Mouse (Mus musculus) midbrain, embryonic 10.5 days (tissue): ENCODE measurements around the gene Nav3. TPM values are rescaled to one million over a fixed set of nuclear protein-coding genes. Genes with fewer than 3 reads are reported as not detected.

Source experiments
- DNase-seq: peaks from one replicate; pipeline ENCODE4 v3.0.0-alpha.2; 2017; ENCODE audit warnings: low spot score
- H3K27ac ChIP-seq: fragments of 300-500 bp; sonication (generic); replicated peaks from 2 replicates; pipeline ENCODE4 v1.5.1; 2016; ENCODE audit warnings: mild to moderate bottlenecking
- H3K27me3 ChIP-seq: fragments of 300-500 bp; sonication (generic); 2 replicates; pipeline ENCODE4 v1.6.1; 2016; ENCODE audit warnings: low read depth, mild to moderate bottlenecking; ENCODE audit not compliant: poor library complexity, severe bottlenecking
- H3K36me3 ChIP-seq: fragments of 300-500 bp; sonication (generic); 2 replicates; pipeline ENCODE4 v1.6.1; 2016; ENCODE audit warnings: mild to moderate bottlenecking, moderate library complexity
- H3K4me1 ChIP-seq: fragments of 300-500 bp; sonication (generic); 2 replicates; pipeline ENCODE4 v1.6.1; 2016
- H3K4me3 ChIP-seq: fragments of 300-500 bp; sonication (generic); 2 replicates; pipeline ENCODE4 v1.5.1; 2016; ENCODE audit warnings: mild to moderate bottlenecking, moderate library complexity
- H3K9me3 ChIP-seq: fragments of 300-500 bp; sonication (generic); replicated peaks from 2 replicates; pipeline ENCODE4 v1.6.1; 2016; ENCODE audit warnings: mild to moderate bottlenecking
- WGBS: fragments of 180-500 bp; shearing (Covaris S2); methylation state at CpG from one replicate; pipeline ENCODE4 v1.1.7; 2016; 5-methylcytosine and 5-hydroxymethylcytosine counted together
- polyA plus RNA-seq: library from polyadenylated mRNA; unstranded; fragments of >200 nt; fragmentation: Nextera tagmentation; extraction: Ambion mirVana; gene quantifications from 2 replicates; pipeline ENCODE4 v1.2.1, GENCODE M21; 2016

The Nav3 gene
- polyA plus RNA-seq, 1 experiment from 2014 or later: 3.4 TPM

DNA sequence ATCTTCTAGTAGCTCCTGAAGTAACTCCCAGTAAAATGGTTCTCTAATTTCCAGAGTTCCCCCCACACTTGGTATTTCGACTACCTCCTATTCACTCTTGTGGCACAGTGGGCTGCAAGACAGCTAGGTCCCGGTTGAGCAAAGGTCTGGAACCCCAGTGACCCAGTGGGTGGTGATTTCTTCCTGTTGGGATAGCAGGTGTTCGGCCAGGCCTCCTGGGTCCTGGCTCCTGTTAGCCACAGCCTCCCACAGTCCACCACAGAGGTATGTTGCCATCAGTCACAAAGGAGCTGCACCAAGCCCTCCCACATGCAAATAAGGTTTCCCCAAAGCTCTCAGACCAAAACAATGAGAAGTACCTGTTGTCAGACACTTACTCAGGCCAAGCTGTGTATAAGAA is 297.9 kb downstream of the Nav3 start:
- no peaks in the 10 kb centered on the region for H3K27me3 ChIP-seq
- WGBS: 52% methylated on average over 3 of the region's 3 CpGs

GRCm38 (mm10) chr10:110156412-110156811 is 299.6 kb downstream of the Nav3 start:
- WGBS: 56% methylated on average over 1 of the region's 1 CpGs
- Histone ChIP-seq H3K36me3 (no peaks in the 10 kb centered on the region), H3K9me3 (no peaks in the 10 kb centered on the region), H3K4me3 (no peak overlapping the region), H3K4me1 (no peaks in the 10 kb centered on the region), H3K27me3 (no peaks in the 10 kb centered on the region), H3K27ac (no peak overlapping the region)
- DNase-seq: no peak

More for the DNA sequence above, 297.9 kb downstream of the Nav3 start:
- Histone ChIP-seq H3K9me3 (no peaks in the 10 kb centered on the region), H3K4me1 (no peaks in the 10 kb centered on the region), H3K36me3 (no peaks in the 10 kb centered on the region), H3K4me3 (no peak overlapping the region), H3K27ac (no peak overlapping the region)
- DNase-seq: no peak

DNA sequence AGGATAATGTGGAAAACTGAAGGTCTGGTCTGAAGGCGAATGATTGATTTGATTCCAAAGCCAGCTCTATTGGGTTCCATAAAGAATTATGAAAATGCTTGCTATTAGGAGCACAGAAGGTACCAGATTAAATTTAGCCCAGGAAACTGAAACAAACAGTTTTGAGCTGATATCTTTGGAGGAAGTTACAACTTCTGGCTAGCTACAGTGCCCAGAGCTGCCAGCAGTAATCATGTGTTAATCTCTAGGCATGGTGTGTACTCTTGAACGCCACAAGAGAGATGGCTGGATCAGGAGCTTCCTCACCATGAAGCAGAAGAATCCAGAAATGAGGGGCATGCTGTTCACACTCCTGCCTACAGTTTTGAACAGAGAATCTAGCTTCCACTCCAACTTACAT is 300.5 kb downstream of the Nav3 start:
- 91% methylated on average over 2 of the region's 2 CpGs for WGBS
- no peak for DNase-seq
- H3K36me3 ChIP-seq: no peaks in the 10 kb centered on the region
- no peak overlapping the region for H3K27ac ChIP-seq
- H3K27me3 ChIP-seq: no peaks in the 10 kb centered on the region
- H3K9me3 ChIP-seq: no peaks in the 10 kb centered on the region
- no peak overlapping the region for H3K4me3 ChIP-seq
- no peaks in the 10 kb centered on the region for H3K4me1 ChIP-seq

DNA sequence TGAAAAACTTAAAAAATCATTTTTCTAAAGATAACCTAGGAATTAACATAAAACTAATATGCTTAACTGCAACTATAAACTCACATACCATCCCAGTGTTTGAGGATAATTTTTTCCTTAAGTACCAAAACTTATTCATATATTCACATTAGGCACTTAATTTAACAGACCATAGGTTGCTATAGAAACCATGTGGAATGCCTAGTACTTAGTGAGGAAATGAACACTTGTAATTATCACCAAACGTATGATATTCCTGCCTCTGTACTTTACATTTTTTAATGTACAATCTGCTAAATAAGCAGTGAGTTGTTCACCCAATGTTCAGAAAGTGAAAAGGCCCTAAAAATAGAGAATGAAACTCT is 301.1 kb downstream of the Nav3 start:
- H3K9me3 ChIP-seq: no peaks in the 10 kb centered on the region
- DNase-seq: no peak
- 84% methylated on average over 1 of the region's 1 CpGs for WGBS
- no peaks in the 10 kb centered on the region for H3K27me3 ChIP-seq
- H3K4me3 ChIP-seq: no peak overlapping the region
- 0 out of 2 replicates have a peak, but pooled peaks cover 2% of the 10 kb centered on the region for H3K4me1 ChIP-seq
- no peak overlapping the region for H3K27ac ChIP-seq
- H3K36me3 ChIP-seq: no peaks in the 10 kb centered on the region

DNA sequence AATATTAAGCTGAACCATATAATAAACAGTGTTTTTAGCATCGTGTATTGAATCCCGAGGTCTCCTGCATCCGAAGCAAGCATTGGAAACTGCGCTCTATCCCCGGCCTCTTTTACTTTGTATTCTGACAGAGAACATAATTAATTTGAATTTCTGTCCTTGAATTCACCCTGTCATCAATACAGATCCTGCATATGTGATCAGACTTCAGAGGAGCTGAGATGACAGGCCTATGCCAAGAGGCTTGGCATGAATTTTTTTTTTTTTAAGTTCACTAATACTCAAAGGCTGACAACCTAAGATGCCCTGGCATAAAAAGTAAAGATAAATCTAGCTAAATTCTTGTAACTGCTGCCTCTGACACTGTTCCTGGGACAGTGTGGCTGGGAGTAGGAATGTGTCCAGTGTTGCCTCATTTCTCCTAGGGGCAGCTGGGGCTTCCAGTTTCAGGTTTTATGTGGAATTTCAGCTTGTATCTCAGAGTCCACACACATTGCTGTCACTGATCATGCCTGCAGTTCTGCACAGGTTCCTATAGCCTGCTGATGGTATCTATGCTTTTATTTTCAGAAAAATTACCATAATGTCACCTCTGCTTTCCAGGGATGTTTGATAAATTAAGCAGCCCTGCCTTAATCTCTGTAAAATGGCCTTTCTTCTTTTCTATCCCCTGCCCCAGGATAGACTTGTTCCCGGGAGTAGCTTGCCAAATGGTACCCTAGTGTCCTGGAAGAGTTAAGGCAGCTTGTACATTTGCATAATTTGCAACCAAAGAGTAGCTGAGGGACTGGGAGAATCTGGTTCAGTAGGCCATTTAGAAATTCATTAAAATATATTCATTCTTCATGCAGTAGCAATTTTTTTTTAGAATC is 301.8 kb downstream of the Nav3 start:
- Histone ChIP-seq H3K9me3 (no peaks in the 10 kb centered on the region), H3K36me3 (no peaks in the 10 kb centered on the region), H3K27me3 (no peaks in the 10 kb centered on the region), H3K27ac (no peak overlapping the region), H3K4me1 (0 out of 2 replicates have a peak, but pooled peaks cover 2% of the 10 kb centered on the region), H3K4me3 (no peak overlapping the region)
- 89% methylated on average over 6 of the region's 6 CpGs for WGBS
- no peak for DNase-seq

GRCm38 (mm10) chr10:110120572-110120971 is 335.4 kb downstream of the Nav3 start:
- DNase-seq: no peak
- H3K27ac ChIP-seq: no peak overlapping the region

GRCm38 (mm10) chr10:110117341-110117740 is 338.7 kb downstream of the Nav3 start:
- H3K36me3 ChIP-seq: no peaks in the 10 kb centered on the region
- no peaks in the 10 kb centered on the region for H3K27me3 ChIP-seq
- no peak for DNase-seq
- no peaks in the 10 kb centered on the region for H3K9me3 ChIP-seq
- H3K4me3 ChIP-seq: no peak overlapping the region
- H3K4me1 ChIP-seq: peaks cover 6% of the 10 kb centered on the region
- no peak overlapping the region for H3K27ac ChIP-seq
- WGBS: 72% methylated on average over 2 of the region's 2 CpGs

More at GRCm38 (mm10) chr10:110120572-110120971, 335.4 kb downstream of the Nav3 start:
- no peak overlapping the region for H3K4me3 ChIP-seq
- no peaks in the 10 kb centered on the region for H3K36me3 ChIP-seq
- H3K4me1 ChIP-seq: no peaks in the 10 kb centered on the region
- no peaks in the 10 kb centered on the region for H3K9me3 ChIP-seq
- H3K27me3 ChIP-seq: no peaks in the 10 kb centered on the region

GRCm38 (mm10) chr10:110112669-110113458 is 343.1 kb downstream of the Nav3 start:
- Histone ChIP-seq H3K4me3 (no peak overlapping the region), H3K4me1 (peaks cover 6% of the 10 kb centered on the region), H3K9me3 (no peaks in the 10 kb centered on the region), H3K36me3 (no peaks in the 10 kb centered on the region), H3K27me3 (no peaks in the 10 kb centered on the region), H3K27ac (no peak overlapping the region)
- WGBS: 77% methylated on average over 5 of the region's 5 CpGs
- no peak for DNase-seq

- H3K27me3 ChIP-seq: no peaks in the 10 kb centered on the region
- H3K4me3 ChIP-seq: no peak overlapping the region
- peaks cover 4% of the 10 kb centered on the region; the same call in 1 of the 2 replicates for H3K4me1 ChIP-seq
- 88% methylated on average over 6 of the region's 6 CpGs for WGBS
- no peaks in the 10 kb centered on the region for H3K9me3 ChIP-seq
- no peak overlapping the region for H3K27ac ChIP-seq
- no peaks in the 10 kb centered on the region for H3K36me3 ChIP-seq
- no peak for DNase-seq
These were observed 352.7 kb downstream of the Nav3 start for GRCm38 (mm10) chr10:110103255-110103654.

DNA sequence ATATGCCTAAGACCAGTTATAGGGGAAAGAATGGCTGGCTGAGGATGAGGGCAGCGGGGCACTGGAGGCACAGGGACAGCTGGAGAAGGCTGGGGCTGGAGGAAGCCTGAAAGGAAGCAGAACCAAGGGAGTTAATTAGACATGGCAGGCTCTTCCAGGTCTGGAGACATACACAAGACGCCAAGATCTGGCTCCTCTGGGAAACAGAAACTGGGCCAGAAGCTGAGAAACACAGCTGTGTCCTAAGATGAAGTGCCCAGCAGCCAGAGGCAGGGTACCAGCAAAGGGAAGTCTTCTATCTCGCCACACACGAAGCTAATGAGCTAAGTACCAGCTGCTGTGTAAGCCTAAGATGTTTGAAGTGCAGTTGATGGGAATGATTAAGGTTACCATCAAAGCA is 353.8 kb downstream of the Nav3 start:
- Histone ChIP-seq H3K36me3 (no peaks in the 10 kb centered on the region), H3K4me1 (peaks cover 4% of the 10 kb centered on the region; the same call in 1 of the 2 replicates), H3K9me3 (no peaks in the 10 kb centered on the region), H3K27ac (no peak overlapping the region), H3K4me3 (no peak overlapping the region), H3K27me3 (no peaks in the 10 kb centered on the region)
- DNase-seq: no peak
- WGBS: 67% methylated on average over 4 of the region's 4 CpGs

- H3K4me1 ChIP-seq: no peaks in the 10 kb centered on the region
- DNase-seq: no peak
- no peak overlapping the region for H3K4me3 ChIP-seq
- H3K27me3 ChIP-seq: no peaks in the 10 kb centered on the region
- H3K9me3 ChIP-seq: no peaks in the 10 kb centered on the region
- no peaks in the 10 kb centered on the region for H3K36me3 ChIP-seq
- H3K27ac ChIP-seq: no peak overlapping the region
These were observed 361.6 kb downstream of the Nav3 start for GRCm38 (mm10) chr10:110094433-110094832.

GRCm38 (mm10) chr10:110088444-110089061 is 367.5 kb downstream of the Nav3 start:
- WGBS: 78% methylated on average over 5 of the region's 5 CpGs
- no peaks in the 10 kb centered on the region for H3K36me3 ChIP-seq
- H3K9me3 ChIP-seq: no peaks in the 10 kb centered on the region
- no peak for DNase-seq
- no peaks in the 10 kb centered on the region for H3K27me3 ChIP-seq
- no peak overlapping the region for H3K4me3 ChIP-seq
- H3K4me1 ChIP-seq: no peaks in the 10 kb centered on the region
- no peak overlapping the region for H3K27ac ChIP-seq

GRCm38 (mm10) chr10:110085903-110086302 is 370.1 kb downstream of the Nav3 start:
- Histone ChIP-seq H3K27me3 (no peaks in the 10 kb centered on the region), H3K9me3 (no peaks in the 10 kb centered on the region), H3K4me1 (no peaks in the 10 kb centered on the region), H3K27ac (no peak overlapping the region), H3K36me3 (no peaks in the 10 kb centered on the region), H3K4me3 (no peak overlapping the region)
- no peak for DNase-seq
- 82% methylated on average over 1 of the region's 1 CpGs for WGBS
